Mouse (Mus musculus): ENCODE results near the gene Ccdc102a.

GRCm38 (mm10) chr8:94949010-94949409, 31.1 kb upstream of the Ccdc102a start:
- TF ChIP-seq POLR2A (IDR thresholded peaks at IDR 0.05; ENCODE audit: borderline replicate concordance, control insufficient read depth, low read depth, low read length) (no peak), CTCF (IDR thresholded peaks at IDR 0.05; ENCODE audit: control insufficient read depth, insufficient read depth, low read length) (0 out of 2 replicates have a peak, but pooled peaks have one; percentile 14)
